Mouse (Mus musculus) liver, adult 2 months (tissue): ENCODE measurements around the gene Sapcd1.

Experiments
- CTCF ChIP-seq: fragments of 200-500 bp; IDR thresholded peaks from 2 replicates; pipeline ENCODE4 v1.5.1; 2011; ENCODE audit warnings: low read depth, low read length, control low read depth
- POLR2A ChIP-seq: fragments of 200-500 bp; IDR thresholded peaks from 2 replicates; pipeline ENCODE4 v1.6.1; 2011; ENCODE audit warnings: low read length, control low read depth; ENCODE audit not compliant: insufficient read depth; ENCODE audit errors: extremely low read depth

DNA sequence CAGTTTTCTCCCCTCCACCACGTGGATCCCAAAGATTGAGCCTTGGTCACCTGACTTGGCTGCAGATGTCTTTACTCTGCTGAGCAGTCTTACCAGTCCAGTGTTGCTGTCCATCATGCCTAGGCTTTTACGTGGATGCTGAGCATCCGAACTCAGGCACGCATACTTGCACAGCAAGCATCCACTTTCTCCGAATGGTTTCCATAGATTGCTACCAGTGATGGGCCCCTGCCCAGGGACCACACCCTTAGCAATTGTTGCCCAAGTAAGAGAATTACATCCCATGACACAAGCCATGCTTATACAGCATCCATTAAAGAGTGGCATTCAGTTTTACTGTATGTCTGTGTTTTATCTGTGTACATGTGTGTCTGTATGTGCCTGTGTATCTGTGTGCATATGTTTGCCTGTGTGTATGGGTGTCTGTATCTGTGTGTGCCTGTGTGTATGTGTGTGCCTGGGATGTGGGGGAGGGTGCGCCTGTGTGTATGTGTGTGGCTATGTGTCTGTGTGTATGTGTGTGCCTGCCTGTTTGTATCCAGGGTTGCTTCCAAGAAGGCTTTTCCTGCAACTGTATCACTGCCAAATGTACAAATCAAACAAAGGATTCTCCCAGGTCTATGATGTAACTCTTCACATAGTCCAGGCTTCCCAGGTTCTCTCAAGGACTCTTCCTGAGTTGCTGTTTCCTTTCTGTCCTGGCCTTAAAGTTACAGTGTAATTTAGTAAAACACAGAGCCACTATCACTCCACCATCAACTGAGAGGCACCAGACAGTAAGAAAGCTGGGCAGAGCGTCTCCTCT, 28.1 kb upstream of the Sapcd1 start:
- no peak for TF ChIP-seq CTCF
- TF ChIP-seq POLR2A = no peak
